Mouse (Mus musculus): ENCODE measurements at regions not wholly inside any gene's neighbourhood (a gene's known extent, or its start where the extent isn't known, plus 50 kb on each side); places are given as distances from the start of the nearest gene placed in this dataset.

GRCm38 (mm10) chr13:107246956-107247751, 225.2 kb upstream of the Kif2a start:
- Histone ChIP-seq H3K27me3 (ENCODE audit: insufficient read depth, low read length) (peaks cover 6% of the 10 kb centered on the region; the same call in 1 of the 2 replicates), H3K9me3 (ENCODE audit: low read length) (no peaks in the 10 kb centered on the region), H3K36me3 (ENCODE audit: insufficient read depth, low read length) (no peaks in the 10 kb centered on the region), H3K9ac (replicated peaks; ENCODE audit: low read length) (no peak overlapping the region), H3K4me2 (replicated peaks; ENCODE audit: low read depth, low read length) (peak overlapping the region; percentile 33), H3K27ac (ENCODE audit: low read length) (no peak overlapping the region), H3K4me1 (ENCODE audit: insufficient read depth, low read length) (0 out of 2 replicates have a peak, but pooled peaks cover 3% of the 10 kb centered on the region), H3K4me3 (ENCODE audit: low read length) (no peak overlapping the region; the same call in 1 of the 2 replicates)
- WGBS = 29% methylated on average over 17 of the region's 17 CpGs
- ATAC-seq (ENCODE audit: low FRiP score, low TSS enrichment) = no peak

GRCm38 (mm10) chr13:107244173-107244572, 222.2 kb upstream of the Kif2a start:
- no peak overlapping the region for H3K9ac ChIP-seq (replicated peaks; ENCODE audit: low read length)
- no peak overlapping the region for H3K4me2 ChIP-seq (replicated peaks; ENCODE audit: low read depth, low read length)
- 13% methylated on average over 3 of the region's 3 CpGs for WGBS
- H3K9me3 ChIP-seq (ENCODE audit: low read length) = peaks cover 2% of the 10 kb centered on the region; the same call in 1 of the 2 replicates
- H3K4me1 ChIP-seq (ENCODE audit: insufficient read depth, low read length) = 0 out of 2 replicates have a peak, but pooled peaks cover 6% of the 10 kb centered on the region
- H3K27ac ChIP-seq (ENCODE audit: low read length) = no peak overlapping the region
- H3K36me3 ChIP-seq (ENCODE audit: insufficient read depth, low read length) = no peaks in the 10 kb centered on the region
- H3K27me3 ChIP-seq (ENCODE audit: insufficient read depth, low read length) = peaks cover 6% of the 10 kb centered on the region; the same call in 1 of the 2 replicates
- no peak for ATAC-seq (ENCODE audit: low FRiP score, low TSS enrichment)
- no peak overlapping the region for H3K4me3 ChIP-seq (ENCODE audit: low read length)

- Histone ChIP-seq H3K9ac (replicated peaks; ENCODE audit: low read length) (no peak overlapping the region), H3K36me3 (ENCODE audit: insufficient read depth, low read length) (no peaks in the 10 kb centered on the region), H3K27me3 (ENCODE audit: insufficient read depth, low read length) (no peaks in the 10 kb centered on the region), H3K27ac (ENCODE audit: low read length) (peak overlapping the region; percentile 60), H3K4me3 (ENCODE audit: low read length) (no peak overlapping the region), H3K4me1 (ENCODE audit: insufficient read depth, low read length) (0 out of 2 replicates have a peak, but pooled peaks cover 4% of the 10 kb centered on the region), H3K9me3 (ENCODE audit: low read length) (peaks cover 2% of the 10 kb centered on the region; the same call in 1 of the 2 replicates), H3K4me2 (replicated peaks; ENCODE audit: low read depth, low read length) (0 out of 2 replicates have a peak overlapping the region, but pooled peaks have one; percentile 9)
- ATAC-seq (ENCODE audit: low FRiP score, low TSS enrichment) = peak; percentile 77
- WGBS = 47% methylated on average over 4 of the region's 4 CpGs
These were observed 217.1 kb upstream of the Kif2a start for GRCm38 (mm10) chr13:107239035-107239387.

- H3K4me3 ChIP-seq (ENCODE audit: low read length) = no peak overlapping the region
- 0 out of 2 replicates have a peak, but pooled peaks cover 4% of the 10 kb centered on the region for H3K4me1 ChIP-seq (ENCODE audit: insufficient read depth, low read length)
- H3K27ac ChIP-seq (ENCODE audit: low read length) = peak overlapping the region; percentile 27; the same call in 1 of the 2 replicates
- 31% methylated on average over 9 of the region's 9 CpGs for WGBS
- no peak overlapping the region for H3K4me2 ChIP-seq (replicated peaks; ENCODE audit: low read depth, low read length)
- H3K9me3 ChIP-seq (ENCODE audit: low read length) = peaks cover 2% of the 10 kb centered on the region; the same call in 1 of the 2 replicates
- ATAC-seq (ENCODE audit: low FRiP score, low TSS enrichment) = peak; percentile 67
- no peak overlapping the region for H3K9ac ChIP-seq (replicated peaks; ENCODE audit: low read length)
- H3K27me3 ChIP-seq (ENCODE audit: insufficient read depth, low read length) = no peaks in the 10 kb centered on the region
- no peaks in the 10 kb centered on the region for H3K36me3 ChIP-seq (ENCODE audit: insufficient read depth, low read length)
These were observed 216.6 kb upstream of the Kif2a start for GRCm38 (mm10) chr13:107238364-107239034.

- no peak overlapping the region for H3K27ac ChIP-seq (ENCODE audit: low read length)
- H3K4me2 ChIP-seq (replicated peaks; ENCODE audit: low read depth, low read length) = no peak overlapping the region
- H3K9me3 ChIP-seq (ENCODE audit: low read length) = no peaks in the 10 kb centered on the region
- ATAC-seq (ENCODE audit: low FRiP score, low TSS enrichment) = no peak
- no peaks in the 10 kb centered on the region for H3K27me3 ChIP-seq (ENCODE audit: insufficient read depth, low read length)
- H3K9ac ChIP-seq (replicated peaks; ENCODE audit: low read length) = no peak overlapping the region
- H3K4me1 ChIP-seq (ENCODE audit: insufficient read depth, low read length) = no peaks in the 10 kb centered on the region
- 64% methylated on average over 5 of the region's 5 CpGs for whole genome bisulfite sequencing
- no peak overlapping the region for H3K4me3 ChIP-seq (ENCODE audit: low read length)
- H3K36me3 ChIP-seq (ENCODE audit: insufficient read depth, low read length) = no peaks in the 10 kb centered on the region
These were observed 197.5 kb upstream of the Kif2a start for GRCm38 (mm10) chr13:107219456-107219855.

GRCm38 (mm10) chr13:107218351-107218750, 196.4 kb upstream of the Kif2a start:
- whole genome bisulfite sequencing = 87% methylated on average over 8 of the region's 8 CpGs
- H3K4me1 ChIP-seq (ENCODE audit: insufficient read depth, low read length) = no peaks in the 10 kb centered on the region
- no peak overlapping the region for H3K4me2 ChIP-seq (replicated peaks; ENCODE audit: low read depth, low read length)
- no peaks in the 10 kb centered on the region for H3K27me3 ChIP-seq (ENCODE audit: insufficient read depth, low read length)
- no peak overlapping the region for H3K4me3 ChIP-seq (ENCODE audit: low read length)
- no peak for ATAC-seq (ENCODE audit: low FRiP score, low TSS enrichment)
- H3K27ac ChIP-seq (ENCODE audit: low read length) = no peak overlapping the region
- H3K9ac ChIP-seq (replicated peaks; ENCODE audit: low read length) = no peak overlapping the region
- H3K9me3 ChIP-seq (ENCODE audit: low read length) = no peaks in the 10 kb centered on the region
- H3K36me3 ChIP-seq (ENCODE audit: insufficient read depth, low read length) = no peaks in the 10 kb centered on the region

- no peak overlapping the region for H3K4me2 ChIP-seq (replicated peaks; ENCODE audit: low read depth, low read length)
- no peaks in the 10 kb centered on the region for H3K27me3 ChIP-seq (ENCODE audit: insufficient read depth, low read length)
- no peak overlapping the region for H3K27ac ChIP-seq (ENCODE audit: low read length)
- H3K4me1 ChIP-seq (ENCODE audit: insufficient read depth, low read length) = no peaks in the 10 kb centered on the region
- no peak overlapping the region for H3K4me3 ChIP-seq (ENCODE audit: low read length)
- H3K9ac ChIP-seq (replicated peaks; ENCODE audit: low read length) = no peak overlapping the region
- H3K36me3 ChIP-seq (ENCODE audit: insufficient read depth, low read length) = no peaks in the 10 kb centered on the region
- no peak for ATAC-seq (ENCODE audit: low FRiP score, low TSS enrichment)
- WGBS = 92% methylated on average over 6 of the region's 6 CpGs
- H3K9me3 ChIP-seq (ENCODE audit: low read length) = no peaks in the 10 kb centered on the region
These were observed 195.9 kb upstream of the Kif2a start for GRCm38 (mm10) chr13:107217825-107218224.

GRCm38 (mm10) chr13:107213281-107213680, 191.4 kb upstream of the Kif2a start:
- H3K4me3 ChIP-seq (ENCODE audit: low read length) = no peak overlapping the region
- ATAC-seq (ENCODE audit: low FRiP score, low TSS enrichment) = no peak
- H3K4me2 ChIP-seq (replicated peaks; ENCODE audit: low read depth, low read length) = no peak overlapping the region
- no peak overlapping the region for H3K9ac ChIP-seq (replicated peaks; ENCODE audit: low read length)
- H3K9me3 ChIP-seq (ENCODE audit: low read length) = no peaks in the 10 kb centered on the region
- no peaks in the 10 kb centered on the region for H3K36me3 ChIP-seq (ENCODE audit: insufficient read depth, low read length)
- WGBS = 43% methylated on average over 2 of the region's 2 CpGs
- no peaks in the 10 kb centered on the region for H3K4me1 ChIP-seq (ENCODE audit: insufficient read depth, low read length)
- no peak overlapping the region for H3K27ac ChIP-seq (ENCODE audit: low read length)
- no peaks in the 10 kb centered on the region for H3K27me3 ChIP-seq (ENCODE audit: insufficient read depth, low read length)

- Histone ChIP-seq H3K27ac (ENCODE audit: low read length) (no peak overlapping the region), H3K4me2 (replicated peaks; ENCODE audit: low read depth, low read length) (no peak overlapping the region), H3K4me1 (ENCODE audit: insufficient read depth, low read length) (peaks cover 4% of the 10 kb centered on the region), H3K36me3 (ENCODE audit: insufficient read depth, low read length) (no peaks in the 10 kb centered on the region), H3K4me3 (ENCODE audit: low read length) (no peak overlapping the region), H3K27me3 (ENCODE audit: insufficient read depth, low read length) (no peaks in the 10 kb centered on the region), H3K9me3 (ENCODE audit: low read length) (no peaks in the 10 kb centered on the region), H3K9ac (replicated peaks; ENCODE audit: low read length) (no peak overlapping the region)
- no peak for ATAC-seq (ENCODE audit: low FRiP score, low TSS enrichment)
- WGBS = 85% methylated on average over 6 of the region's 6 CpGs
These were observed 188.8 kb upstream of the Kif2a start for GRCm38 (mm10) chr13:107210676-107211075.

All from kidney, embryonic 16.5 days (tissue).